Mouse (Mus musculus) G1E (cell line): Measurements from ENCODE around the gene Olfr582. TPM values are rescaled to one million over a fixed set of nuclear protein-coding genes. Genes with fewer than 3 reads are reported as not detected.

Source experiments
- ATAC-seq: 2 replicates; pipeline ENCODE4 v1.8.0; 2016; ENCODE audit warnings: mild to moderate bottlenecking; ENCODE audit not compliant: insufficient number of reproducible peaks, poor library complexity, low FRiP score, severe bottlenecking; ENCODE audit errors: extremely low read depth
- DNase-seq: peaks from one replicate; pipeline ENCODE4 v3.0.0; 2012; ENCODE audit warnings: low spot score
- H3K27me3 ChIP-seq: 2 replicates; pipeline ENCODE4 v1.6.1; 2012; ENCODE audit warnings: mild to moderate bottlenecking, low read length, inconsistent platforms; ENCODE audit not compliant: insufficient read depth
- H3K36me3 ChIP-seq: replicated peaks from 2 replicates; pipeline ENCODE3; 2012; ENCODE audit warnings: mild to moderate bottlenecking, inconsistent platforms
- H3K4me1 ChIP-seq: 2 replicates; pipeline ENCODE4 v1.6.1; 2012; ENCODE audit warnings: low read depth, low read length, inconsistent platforms, mixed read lengths; ENCODE audit not compliant: insufficient read depth
- H3K4me3 ChIP-seq: 2 replicates; pipeline ENCODE4 v1.5.1; 2012; ENCODE audit warnings: low read depth, mild to moderate bottlenecking, inconsistent platforms, low read length, moderate library complexity, mixed read lengths
- H3K9me3 ChIP-seq: replicated peaks from 2 replicates; pipeline ENCODE4 v1.6.1; 2012; ENCODE audit warnings: inconsistent platforms
- CTCF ChIP-seq: IDR thresholded peaks from 2 replicates; pipeline ENCODE4 v1.5.1; 2012; ENCODE audit warnings: low read depth, low read length, inconsistent platforms, mixed read lengths
- GATA1 ChIP-seq: IDR thresholded peaks from 2 replicates; pipeline ENCODE4 v1.6.1; 2012; ENCODE audit warnings: borderline replicate concordance, low read length, inconsistent platforms, mixed read lengths
- GATA2 ChIP-seq: IDR thresholded peaks from 2 replicates; pipeline ENCODE4 v1.6.1; 2012; ENCODE audit warnings: low read depth, low read length, inconsistent platforms, borderline replicate concordance
- POLR2AphosphoS5 ChIP-seq: IDR thresholded peaks from 2 replicates; pipeline ENCODE4 v1.6.1; 2012; ENCODE audit warnings: low read depth, low read length, inconsistent platforms; ENCODE audit not compliant: insufficient replicate concordance
- TAL1 ChIP-seq: conservative IDR thresholded peaks from 2 replicates; pipeline ENCODE4 v1.6.1; 2012; ENCODE audit warnings: low read depth, low read length, inconsistent platforms, mixed read lengths
- polyA plus RNA-seq: library from polyadenylated mRNA; stranded (reverse); fragments of >175 nt; gene quantifications from 2 replicates; pipeline ENCODE4 v1.2.3, GENCODE M21; 2012
- total RNA-seq, 2 experiments: library from RNA; stranded (forward) in 1 of 2; stranded (reverse) in 1 of 2; fragments of 200-1000 nt in 1 of 2; fragments of >200 nt in 1 of 2; fragmentation: Nextera tagmentation in 1 of 2; gene quantifications; 2 replicates each; pipeline ENCODE4 v1.2.3; 2014 to 2017

The Olfr582 gene
- not detected in 2 replicates for total RNA-seq (2014; fragmentation: Nextera tagmentation)
- 0.16 TPM in 1 of 2 replicates, not detected in the other for total RNA-seq (2017)
- not detected in 2 replicates for polyA plus RNA-seq

DNA sequence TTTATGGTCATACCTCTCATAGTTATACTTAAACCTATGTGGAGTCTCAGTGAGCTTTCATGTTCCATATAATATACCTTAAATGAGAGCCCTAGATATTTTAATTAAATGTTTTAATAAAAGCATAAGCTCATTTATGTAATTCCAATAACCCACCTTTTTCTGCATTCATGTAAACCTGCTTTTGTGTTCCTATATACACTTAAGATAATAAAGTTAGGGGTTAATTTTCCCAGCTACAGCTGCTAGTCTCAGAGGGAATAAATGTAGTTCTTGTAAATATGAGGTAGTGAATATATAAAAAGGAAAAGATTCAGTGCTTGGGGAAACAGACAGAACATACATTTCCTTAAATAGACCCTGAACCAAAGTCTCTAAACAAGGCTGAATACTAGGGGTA, at the start of gene Olfr582:
Gene Olfr582 (plus strand): TSS at position 301 of the 400 bp plus-strand sequence.
- ATAC-seq (no peak), DNase-seq (no peak)
- Histone ChIP-seq H3K36me3 (no peaks in the 10 kb centered on the region), H3K27me3 (no peaks in the 10 kb centered on the region), H3K4me1 (no peaks in the 10 kb centered on the region), H3K9me3 (no peaks in the 10 kb centered on the region), H3K4me3 (no peak within 1 kb of the TSS)
- no peak for TF ChIP-seq CTCF
- TF ChIP-seq GATA1 = no peak
- TF ChIP-seq GATA2 = no peak
- no peak for TF ChIP-seq POLR2AphosphoS5
- TF ChIP-seq TAL1 = no peak

DNA sequence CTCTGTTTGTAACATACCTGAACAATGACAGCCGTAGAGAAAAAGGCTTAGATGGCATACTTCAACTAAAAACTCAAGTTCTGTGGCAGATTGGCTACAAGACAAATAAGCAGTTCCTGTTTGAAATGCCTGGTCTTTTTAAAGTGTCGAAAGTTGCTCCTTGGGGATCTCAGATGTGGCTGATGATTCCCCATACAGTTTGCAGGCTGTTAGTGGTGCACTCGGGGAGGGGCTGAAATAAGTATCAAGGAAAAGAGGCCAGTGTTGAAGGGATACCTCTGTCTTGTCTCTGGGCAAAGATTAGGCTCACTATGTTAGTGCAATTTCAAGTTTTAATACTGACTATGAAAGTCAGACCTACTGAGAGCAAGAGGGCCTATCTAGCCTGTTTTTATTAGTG, 48.6 kb upstream of the Olfr582 start, which contains the start of gene Olfr578:
Gene Olfr578 (minus strand): TSS at position 101 of the 400 bp plus-strand sequence.
- H3K36me3 ChIP-seq = no peaks in the 10 kb centered on the region
- H3K27me3 ChIP-seq = no peaks in the 10 kb centered on the region
- H3K4me3 ChIP-seq = no peak within 1 kb of the TSS
- ATAC-seq (no peak), DNase-seq (no peak)
- no peaks in the 10 kb centered on the region for H3K4me1 ChIP-seq
- no peaks in the 10 kb centered on the region for H3K9me3 ChIP-seq
- TF ChIP-seq GATA2 (no peak), TAL1 (no peak), CTCF (no peak)

DNA sequence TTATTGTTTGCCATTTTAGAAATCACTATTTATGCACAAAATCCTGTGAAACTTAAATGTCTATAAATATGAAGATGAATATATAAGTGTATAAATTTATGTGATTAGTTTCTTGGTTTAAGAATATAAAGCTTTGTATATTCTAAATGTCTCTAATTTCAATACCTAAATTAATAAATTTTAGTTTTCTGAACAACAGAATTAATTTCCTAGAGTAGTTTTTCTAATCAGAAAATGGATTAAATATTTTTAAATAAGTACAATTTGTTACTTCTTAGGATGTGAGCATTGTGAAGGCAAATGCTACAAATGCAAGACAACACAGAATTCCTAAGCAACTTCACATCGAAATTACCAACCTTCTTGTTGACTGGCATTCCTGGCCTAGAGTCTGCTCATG, 13.2 kb downstream of the Olfr582 start, which contains the start of gene Olfr583:
Gene Olfr583 (plus strand): TSS at position 301 of the 400 bp plus-strand sequence.
- TF ChIP-seq POLR2AphosphoS5 (no peak), CTCF (no peak), GATA2 (no peak), TAL1 (no peak), GATA1 (no peak)
- ATAC-seq = no peak
- Histone ChIP-seq H3K27me3 (no peaks in the 10 kb centered on the region), H3K4me1 (no peaks in the 10 kb centered on the region), H3K9me3 (no peaks in the 10 kb centered on the region), H3K4me3 (no peak within 1 kb of the TSS), H3K36me3 (no peaks in the 10 kb centered on the region)
- DNase-seq = no peak

DNA sequence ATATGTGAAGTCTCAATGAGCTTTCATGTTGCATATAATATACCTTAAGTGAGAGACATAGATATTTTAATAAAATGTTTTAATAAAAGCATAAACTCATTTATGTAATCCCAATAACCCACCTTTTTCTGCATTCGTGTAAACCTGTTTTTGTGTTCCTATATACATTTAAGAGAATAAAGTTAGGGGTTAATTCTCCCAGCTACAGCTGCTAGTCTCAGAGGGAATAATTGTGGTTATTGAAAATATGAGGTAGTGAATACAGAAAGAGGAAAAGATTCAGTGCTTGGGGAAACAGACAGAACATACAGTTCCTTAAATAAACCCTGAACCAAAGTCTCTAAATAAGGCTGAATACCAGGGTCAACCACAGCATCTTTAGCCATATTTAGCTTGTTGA, 43.8 kb downstream of the Olfr582 start, which contains the start of gene Olfr584:
Gene Olfr584 (plus strand): TSS at position 301 of the 400 bp plus-strand sequence.
- no peak for ATAC-seq

More for the DNA sequence above, 43.8 kb downstream of the Olfr582 start, which contains the start of gene Olfr584:
- H3K36me3 ChIP-seq = no peaks in the 10 kb centered on the region
- H3K4me1 ChIP-seq = no peaks in the 10 kb centered on the region
- TF ChIP-seq CTCF (no peak), POLR2AphosphoS5 (no peak), GATA2 (no peak), GATA1 (no peak), TAL1 (no peak)
- no peaks in the 10 kb centered on the region for H3K9me3 ChIP-seq
- no peak within 1 kb of the TSS for H3K4me3 ChIP-seq
- H3K27me3 ChIP-seq = no peaks in the 10 kb centered on the region
- DNase-seq = no peak

Other genes starting within 250 kb of the Olfr582 start
Only the 20 nearest of the 24 such genes appear.
- gene Olfr568, start 160.9 kb upstream of the Olfr582 start, total RNA-seq (2014; fragmentation: Nextera tagmentation) = not detected in 2 replicates
- gene Olfr568, start 160.9 kb upstream of the Olfr582 start, total RNA-seq (2017) = not detected in 2 replicates
- not detected in 2 replicates for gene Olfr568, start 160.9 kb upstream of the Olfr582 start, polyA plus RNA-seq
- not detected in 2 replicates for gene Olfr569, start 147.1 kb upstream of the Olfr582 start, total RNA-seq (2014; fragmentation: Nextera tagmentation)
- gene Olfr569, start 147.1 kb upstream of the Olfr582 start, total RNA-seq (2017) = 0.06 and 0.16 TPM in 2 replicates
- gene Olfr569, start 147.1 kb upstream of the Olfr582 start, polyA plus RNA-seq = not detected in 2 replicates
- not detected in 2 replicates for gene Olfr570, start 143.4 kb upstream of the Olfr582 start, total RNA-seq (2014; fragmentation: Nextera tagmentation)
- not detected in 2 replicates for gene Olfr570, start 143.4 kb upstream of the Olfr582 start, total RNA-seq (2017)
- gene Olfr570, start 143.4 kb upstream of the Olfr582 start, polyA plus RNA-seq = not detected in 2 replicates
- gene Olfr571, start 120.5 kb upstream of the Olfr582 start, total RNA-seq (2014; fragmentation: Nextera tagmentation) = 0.15 TPM in 1 of 2 replicates, not detected in the other
- 0.11 and 0.12 TPM in 2 replicates for gene Olfr571, start 120.5 kb upstream of the Olfr582 start, total RNA-seq (2017)
- gene Olfr571, start 120.5 kb upstream of the Olfr582 start, polyA plus RNA-seq = not detected in 2 replicates
- gene Olfr572, start 113.6 kb upstream of the Olfr582 start, total RNA-seq (2014; fragmentation: Nextera tagmentation) = not detected in 2 replicates
- 0.22 TPM in 1 of 2 replicates, not detected in the other for gene Olfr572, start 113.6 kb upstream of the Olfr582 start, total RNA-seq (2017)
- gene Olfr572, start 113.6 kb upstream of the Olfr582 start, polyA plus RNA-seq = not detected in 2 replicates
- not detected in 2 replicates for gene Olfr573-ps1, start 95.4 kb upstream of the Olfr582 start, total RNA-seq (2014; fragmentation: Nextera tagmentation)
- gene Olfr573-ps1, start 95.4 kb upstream of the Olfr582 start, total RNA-seq (2017) = not detected in 2 replicates
- gene Olfr573-ps1, start 95.4 kb upstream of the Olfr582 start, polyA plus RNA-seq = not detected in 2 replicates
- gene Olfr574, start 89.6 kb upstream of the Olfr582 start, total RNA-seq (2014; fragmentation: Nextera tagmentation) = not detected in 2 replicates
- gene Olfr574, start 89.6 kb upstream of the Olfr582 start, total RNA-seq (2017) = 0.17 TPM in 1 of 2 replicates, not detected in the other
- gene Olfr574, start 89.6 kb upstream of the Olfr582 start, polyA plus RNA-seq = not detected in 2 replicates
- gene Olfr575, start 79.2 kb upstream of the Olfr582 start, total RNA-seq (2014; fragmentation: Nextera tagmentation) = not detected in 2 replicates
- gene Olfr575, start 79.2 kb upstream of the Olfr582 start, total RNA-seq (2017) = 0.11 TPM in 1 of 2 replicates, not detected in the other
- gene Olfr575, start 79.2 kb upstream of the Olfr582 start, polyA plus RNA-seq = not detected in 2 replicates
- not detected in 2 replicates for gene Olfr576, start 75.4 kb upstream of the Olfr582 start, total RNA-seq (2014; fragmentation: Nextera tagmentation)
- gene Olfr576, start 75.4 kb upstream of the Olfr582 start, total RNA-seq (2017) = 0.06 TPM in 1 of 2 replicates, not detected in the other
- gene Olfr576, start 75.4 kb upstream of the Olfr582 start, polyA plus RNA-seq = not detected in 2 replicates
- not detected in 2 replicates for gene Olfr577, start 62.1 kb upstream of the Olfr582 start, total RNA-seq (2014; fragmentation: Nextera tagmentation)
- 0.05 TPM in 1 of 2 replicates, not detected in the other for gene Olfr577, start 62.1 kb upstream of the Olfr582 start, total RNA-seq (2017)
- gene Olfr577, start 62.1 kb upstream of the Olfr582 start, polyA plus RNA-seq = not detected in 2 replicates
- gene Olfr578, start 48.7 kb upstream of the Olfr582 start, total RNA-seq (2014; fragmentation: Nextera tagmentation) = not detected in 2 replicates
- gene Olfr578, start 48.7 kb upstream of the Olfr582 start, total RNA-seq (2017) = 0.05 TPM in 1 of 2 replicates, not detected in the other
- gene Olfr578, start 48.7 kb upstream of the Olfr582 start, polyA plus RNA-seq = not detected in 2 replicates
- gene Olfr583, start 13.3 kb downstream of the Olfr582 start, total RNA-seq (2014; fragmentation: Nextera tagmentation) = not detected in 2 replicates
- 0.11 and 0.29 TPM in 2 replicates for gene Olfr583, start 13.3 kb downstream of the Olfr582 start, total RNA-seq (2017)
- not detected in 2 replicates for gene Olfr583, start 13.3 kb downstream of the Olfr582 start, polyA plus RNA-seq
- not detected in 2 replicates for gene Olfr584, start 43.9 kb downstream of the Olfr582 start, total RNA-seq (2014; fragmentation: Nextera tagmentation)
- 0.06 and 0.16 TPM in 2 replicates for gene Olfr584, start 43.9 kb downstream of the Olfr582 start, total RNA-seq (2017)
- gene Olfr584, start 43.9 kb downstream of the Olfr582 start, polyA plus RNA-seq = not detected in 2 replicates
- gene Olfr585, start 59.7 kb downstream of the Olfr582 start, total RNA-seq (2014; fragmentation: Nextera tagmentation) = not detected in 2 replicates
- gene Olfr585, start 59.7 kb downstream of the Olfr582 start, total RNA-seq (2017) = not detected in 2 replicates
- not detected in 2 replicates for gene Olfr585, start 59.7 kb downstream of the Olfr582 start, polyA plus RNA-seq
- gene Olfr586, start 87.6 kb downstream of the Olfr582 start, total RNA-seq (2014; fragmentation: Nextera tagmentation) = not detected in 2 replicates
- 0.06 and 0.22 TPM in 2 replicates for gene Olfr586, start 87.6 kb downstream of the Olfr582 start, total RNA-seq (2017)
- gene Olfr586, start 87.6 kb downstream of the Olfr582 start, polyA plus RNA-seq = not detected in 2 replicates
- gene Olfr588-ps1, start 102.9 kb downstream of the Olfr582 start, total RNA-seq (2014; fragmentation: Nextera tagmentation) = not detected in 2 replicates
- gene Olfr588-ps1, start 102.9 kb downstream of the Olfr582 start, total RNA-seq (2017) = 0.05 and 0.06 TPM in 2 replicates
- gene Olfr588-ps1, start 102.9 kb downstream of the Olfr582 start, polyA plus RNA-seq = not detected in 2 replicates
- gene Olfr589, start 118.3 kb downstream of the Olfr582 start, total RNA-seq (2014; fragmentation: Nextera tagmentation) = not detected in 2 replicates
- gene Olfr589, start 118.3 kb downstream of the Olfr582 start, total RNA-seq (2017) = 0.11 TPM in 1 of 2 replicates, not detected in the other
- gene Olfr589, start 118.3 kb downstream of the Olfr582 start, polyA plus RNA-seq = not detected in 2 replicates
- not detected in 2 replicates for gene Olfr591, start 140.3 kb downstream of the Olfr582 start, total RNA-seq (2014; fragmentation: Nextera tagmentation)
- gene Olfr591, start 140.3 kb downstream of the Olfr582 start, total RNA-seq (2017) = 0.05 TPM in 1 of 2 replicates, not detected in the other
- not detected in 2 replicates for gene Olfr591, start 140.3 kb downstream of the Olfr582 start, polyA plus RNA-seq
- not detected in 2 replicates for gene Olfr592, start 146.8 kb downstream of the Olfr582 start, total RNA-seq (2014; fragmentation: Nextera tagmentation)
- gene Olfr592, start 146.8 kb downstream of the Olfr582 start, total RNA-seq (2017) = 0.06 and 0.11 TPM in 2 replicates
- not detected in 2 replicates for gene Olfr592, start 146.8 kb downstream of the Olfr582 start, polyA plus RNA-seq
- not detected in 2 replicates for gene Olfr593, start 173.8 kb downstream of the Olfr582 start, total RNA-seq (2014; fragmentation: Nextera tagmentation)
- gene Olfr593, start 173.8 kb downstream of the Olfr582 start, total RNA-seq (2017) = 0.27 and 0.35 TPM in 2 replicates
- not detected in 2 replicates for gene Olfr593, start 173.8 kb downstream of the Olfr582 start, polyA plus RNA-seq